In the genomic region with DNA sequence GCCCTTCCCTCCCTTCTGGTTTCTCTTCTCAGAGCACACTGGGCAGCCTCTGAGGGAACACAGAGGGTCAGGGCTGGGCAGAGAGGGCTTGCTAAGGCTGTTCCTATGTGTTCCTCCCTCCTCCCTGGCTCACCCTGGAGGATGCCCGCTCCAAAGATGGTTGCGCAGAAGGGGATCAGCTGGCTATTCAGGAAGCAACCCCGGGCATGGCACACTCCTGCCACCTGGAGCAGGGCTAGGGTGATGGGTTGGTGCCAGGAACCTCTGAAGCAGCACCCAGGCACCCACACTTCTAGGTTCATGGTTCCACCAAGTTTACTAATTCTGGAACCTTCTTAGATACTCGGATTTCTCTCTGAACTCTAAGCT, we compare ENCODE assay signal across 26 mouse cellular contexts. TPM values are rescaled to one million over a fixed set of nuclear protein-coding genes. Genes with fewer than 3 reads are reported as not detected.
A peak's percentile ranks its signal among the peaks of the same experiment; 100 is the strongest.
DNase-seq lines count a peak whose midpoint lies in the region; ATAC-seq and TF ChIP-seq lines count a peak whose summit lies in the region.
"Had no signal": no experiment of that assay in that cellular context is flagged by ENCODE, and none has a peak within 500 bp of the region (broad histone marks: within the 10 kb centered on the region; RNA-seq: fewer than 3 reads in every experiment).

No protein-coding gene starts in this region.

- 0 out of 2 replicates have a peak, but pooled peaks have one; percentile 16 for ATAC-seq in midbrain, embryonic 13.5 days
- ATAC-seq in midbrain, embryonic 16.5 days = no peak
- ATAC-seq in forebrain, embryonic 15.5 days (replicated peaks) = no peak
- ATAC-seq: activated CD4-positive, CD25-positive, alpha-beta regulatory T cell, adult 4 months; lung, postnatal 0 days had no signal

- no peaks in the 10 kb centered on the region for H3K27me3 ChIP-seq in midbrain, embryonic 13.5 days
- H3K27me3 ChIP-seq in midbrain, embryonic 16.5 days (ENCODE audit: control insufficient read depth, insufficient read depth, low read depth, low read length) = no peaks in the 10 kb centered on the region
- H3K27me3 ChIP-seq in forebrain, embryonic 15.5 days = no peaks in the 10 kb centered on the region
- H3K27me3 ChIP-seq: embryonic facial prominence, embryonic 15.5 days; heart, embryonic 12.5 days; hindbrain, embryonic 15.5 days; intestine, embryonic 15.5 days; limb, embryonic 15.5 days; liver, embryonic 13.5 days; neural tube, embryonic 13.5 days had no signal

- peaks cover 12% of the 10 kb centered on the region; the same call in 1 of the 2 replicates for H3K4me1 ChIP-seq in midbrain, embryonic 13.5 days (replicated peaks)
- H3K4me1 ChIP-seq in midbrain, embryonic 16.5 days (ENCODE audit: control insufficient read depth, insufficient read depth, low read length) = no peaks in the 10 kb centered on the region
- H3K4me1 ChIP-seq in forebrain, embryonic 15.5 days = peaks cover 22% of the 10 kb centered on the region
- peaks cover 14% of the 10 kb centered on the region for H3K4me1 ChIP-seq in olfactory bulb, adult 2 months (ENCODE audit: control insufficient read depth, insufficient read depth, low read length)
- H3K4me1 ChIP-seq: heart, embryonic 12.5 days; liver, embryonic 13.5 days had no signal

- 0 out of 2 replicates have a peak, but pooled peaks have one; percentile 1 for TF ChIP-seq CTCF in olfactory bulb, adult 2 months (IDR thresholded peaks at IDR 0.05; ENCODE audit: insufficient read depth, low read depth, low read length)

- no peak for TF ChIP-seq POLR2A in olfactory bulb, adult 2 months (IDR thresholded peaks at IDR 0.05; ENCODE audit: insufficient read depth, low read depth, low read length)

- H3K4me2 ChIP-seq in midbrain, embryonic 13.5 days (replicated peaks) = no peak overlapping the region
- H3K4me2 ChIP-seq in midbrain, embryonic 16.5 days (ENCODE audit: low read length) = no peak overlapping the region
- H3K4me2 ChIP-seq in forebrain, embryonic 15.5 days (replicated peaks) = no peak overlapping the region
- H3K4me2 ChIP-seq: embryonic facial prominence, embryonic 15.5 days; heart, embryonic 12.5 days; hindbrain, embryonic 15.5 days; limb, embryonic 15.5 days; liver, embryonic 13.5 days; neural tube, embryonic 13.5 days had no signal

- H3K9me3 ChIP-seq in midbrain, embryonic 13.5 days = no peaks in the 10 kb centered on the region
- no peaks in the 10 kb centered on the region for H3K9me3 ChIP-seq in midbrain, embryonic 16.5 days (replicated peaks; ENCODE audit: control insufficient read depth, low read length, poor library complexity, severe bottlenecking)
- H3K9me3 ChIP-seq in forebrain, embryonic 15.5 days = no peaks in the 10 kb centered on the region
- H3K9me3 ChIP-seq: embryonic facial prominence, embryonic 10.5 days; embryonic facial prominence, embryonic 15.5 days; heart, embryonic 12.5 days; hindbrain, embryonic 15.5 days; intestine, embryonic 15.5 days; limb, embryonic 10.5 days; limb, embryonic 15.5 days; liver, embryonic 13.5 days; midbrain, embryonic 10.5 days; neural tube, embryonic 13.5 days had no signal

- peaks cover 22% of the 10 kb centered on the region for H3K36me3 ChIP-seq in midbrain, embryonic 13.5 days
- no peaks in the 10 kb centered on the region for H3K36me3 ChIP-seq in midbrain, embryonic 16.5 days (ENCODE audit: control insufficient read depth, insufficient read depth, low read length)
- H3K36me3 ChIP-seq in forebrain, embryonic 15.5 days = no peaks in the 10 kb centered on the region
- H3K36me3 ChIP-seq: hindbrain, embryonic 15.5 days; liver, embryonic 13.5 days had no signal

- no peak overlapping the region for H3K4me3 ChIP-seq in midbrain, embryonic 13.5 days (replicated peaks)
- H3K4me3 ChIP-seq in midbrain, embryonic 16.5 days (ENCODE audit: low read depth, low read length) = no peak overlapping the region
- no peak overlapping the region for H3K4me3 ChIP-seq in forebrain, embryonic 15.5 days
- no peak overlapping the region for H3K4me3 ChIP-seq in olfactory bulb, adult 2 months (ENCODE audit: insufficient read depth, low read depth, low read length)
- H3K4me3 ChIP-seq: embryonic facial prominence, embryonic 10.5 days; embryonic facial prominence, embryonic 15.5 days; heart, adult 2 months; heart, embryonic 12.5 days; hindbrain, embryonic 15.5 days; intestine, embryonic 15.5 days; limb, embryonic 10.5 days; limb, embryonic 15.5 days; liver, embryonic 13.5 days; midbrain, embryonic 10.5 days; myocyte; neural tube, embryonic 13.5 days had no signal

- WGBS in midbrain, embryonic 13.5 days = 89% methylated on average over 4 of the region's 4 CpGs
- WGBS in midbrain, embryonic 16.5 days = 93% methylated on average over 4 of the region's 4 CpGs
- WGBS in forebrain, embryonic 15.5 days = 81% methylated on average over 4 of the region's 4 CpGs
- 71% methylated on average over 4 of the region's 4 CpGs for WGBS in olfactory bulb, adult 2 months

- peak; percentile 32 to 42 for DNase-seq in cerebellum, postnatal 36 days
- no peak for DNase-seq in cerebellum, adult 11 months
- no peak for DNase-seq in lung, postnatal 10 days
- DNase-seq: adrenal gland, adult 8-10 months; gastrocnemius, adult 2 months; heart, adult 2 months; kidney, adult 8-10 months; liver, embryonic 13.5 days; lung, adult 18-20 months; retina, postnatal 1 day had no signal

- no peak overlapping the region for H3K27ac ChIP-seq in midbrain, embryonic 13.5 days
- no peak overlapping the region for H3K27ac ChIP-seq in midbrain, embryonic 16.5 days (ENCODE audit: low read length)
- H3K27ac ChIP-seq in forebrain, embryonic 15.5 days (replicated peaks) = peak overlapping the region; percentile 84
- no peak overlapping the region for H3K27ac ChIP-seq in olfactory bulb, adult 2 months (ENCODE audit: insufficient read depth, low read depth, low read length)
- H3K27ac ChIP-seq: embryonic facial prominence, embryonic 10.5 days; embryonic facial prominence, embryonic 15.5 days; gastrocnemius, adult 2 months; heart, adult 2 months; intestine, embryonic 15.5 days; limb, embryonic 10.5 days; liver, embryonic 13.5 days; midbrain, embryonic 10.5 days had no signal

- no peak overlapping the region for H3K9ac ChIP-seq in midbrain, embryonic 13.5 days (replicated peaks)
- H3K9ac ChIP-seq in midbrain, embryonic 16.5 days (ENCODE audit: low read depth, low read length) = no peak overlapping the region
- no peak overlapping the region for H3K9ac ChIP-seq in forebrain, embryonic 15.5 days (replicated peaks)
- H3K9ac ChIP-seq: embryonic facial prominence, embryonic 15.5 days; heart, embryonic 12.5 days; hindbrain, embryonic 15.5 days; intestine, embryonic 15.5 days; limb, embryonic 15.5 days; liver, embryonic 13.5 days had no signal

RNA-seq across cellular contexts. Expression of gene Tbc1d16, which starts 29.1 kb away (rescaled TPM):
- 50.0 and 53.1 TPM in 2 replicates for polyA plus RNA-seq in midbrain, embryonic 13.5 days (2015; fragmentation: Nextera tagmentation; extraction: Ambion mirVana)
- 47.7 and 56.7 TPM in 2 replicates for polyA plus RNA-seq in midbrain, embryonic 16.5 days (2015; fragmentation: Nextera tagmentation; extraction: Ambion mirVana)
- polyA plus RNA-seq in forebrain, embryonic 15.5 days (2015; fragmentation: Nextera tagmentation; extraction: Ambion mirVana) = 52.4 and 54.6 TPM in 2 replicates
- not detected in 2 replicates for polyA plus RNA-seq in olfactory bulb, adult 2 months (2012; ENCODE audit: insufficient read depth, insufficient read length, low replicate concordance, missing spikeins)

RNA-seq across cellular contexts. Expression of gene Ccdc40, which starts 29.2 kb away (rescaled TPM):
- polyA plus RNA-seq in midbrain, embryonic 13.5 days (2015; fragmentation: Nextera tagmentation; extraction: Ambion mirVana) = 17.6 and 18.1 TPM in 2 replicates
- polyA plus RNA-seq in midbrain, embryonic 16.5 days (2015; fragmentation: Nextera tagmentation; extraction: Ambion mirVana) = 18.0 and 20.1 TPM in 2 replicates
- 12.9 and 13.7 TPM in 2 replicates for polyA plus RNA-seq in forebrain, embryonic 15.5 days (2015; fragmentation: Nextera tagmentation; extraction: Ambion mirVana)
- not detected in 2 replicates for polyA plus RNA-seq in olfactory bulb, adult 2 months (2012; ENCODE audit: insufficient read depth, insufficient read length, low replicate concordance, missing spikeins)

Comparison
In these comparisons a context has a peak if more than half of its experiments do, and no peak if none do; other contexts are left out.
1. DNase-seq: peak in cerebellum, postnatal 36 days (2 of 2); none in cerebellum, adult 11 months (single experiment) and lung, postnatal 10 days (single experiment).
2. RNA of gene Ccdc40, which starts 29.2 kb away (polyA plus RNA-seq): 17.6 to 18.1 TPM in midbrain, embryonic 13.5 days, 18.0 to 20.1 TPM in midbrain, embryonic 16.5 days and 12.9 to 13.7 TPM in forebrain, embryonic 15.5 days; not detected in olfactory bulb, adult 2 months; every median in the first group is over 10 times any median in the second.